Mouse (Mus musculus): Measurements from ENCODE around the gene Cavin3. TPM values are rescaled to one million over a fixed set of nuclear protein-coding genes. Genes with fewer than 3 reads are reported as not detected.

The Cavin3 gene
- polyA plus RNA-seq, 1 experiment = 95.1 TPM

GRCm38 (mm10) chr7:105514561-105514960 lies 32.5 kb upstream of the Cavin3 start:
- Histone ChIP-seq H3K27ac (ENCODE audit: insufficient read depth, low read length) (no peak overlapping the region), H3K4me1 (ENCODE audit: control insufficient read depth, insufficient read depth, low read length) (peaks cover 18% of the 10 kb centered on the region), H3K4me3 (ENCODE audit: insufficient read depth, low read length) (no peak overlapping the region)
- no peak for TF ChIP-seq POLR2A (IDR thresholded peaks at IDR 0.05; ENCODE audit: low read depth, low read length)
- TF ChIP-seq CTCF (IDR thresholded peaks at IDR 0.05; ENCODE audit: borderline replicate concordance, insufficient read depth, low read length) = no peak

- H3K4me1 ChIP-seq (ENCODE audit: control insufficient read depth, insufficient read depth, low read length) = peaks cover 13% of the 10 kb centered on the region
- TF ChIP-seq CTCF (IDR thresholded peaks at IDR 0.05; ENCODE audit: borderline replicate concordance, insufficient read depth, low read length) = no peak
- TF ChIP-seq POLR2A (IDR thresholded peaks at IDR 0.05; ENCODE audit: low read depth, low read length) = no peak
- H3K4me3 ChIP-seq (ENCODE audit: insufficient read depth, low read length) = no peak overlapping the region
- peak overlapping the region; percentile 22; the same call in 1 of the 2 replicates for H3K27ac ChIP-seq (ENCODE audit: insufficient read depth, low read length)
Measured at GRCm38 (mm10) chr7:105513845-105514291, 31.8 kb upstream of the Cavin3 start.

GRCm38 (mm10) chr7:105510143-105510542 lies 28.0 kb upstream of the Cavin3 start:
- no peak overlapping the region for H3K27ac ChIP-seq (ENCODE audit: insufficient read depth, low read length)
- TF ChIP-seq CTCF (IDR thresholded peaks at IDR 0.05; ENCODE audit: borderline replicate concordance, insufficient read depth, low read length) (no peak), POLR2A (IDR thresholded peaks at IDR 0.05; ENCODE audit: low read depth, low read length) (no peak)
- H3K4me1 ChIP-seq (ENCODE audit: control insufficient read depth, insufficient read depth, low read length) = peaks cover 21% of the 10 kb centered on the region
- H3K4me3 ChIP-seq (ENCODE audit: insufficient read depth, low read length) = no peak overlapping the region

- peaks cover 10% of the 10 kb centered on the region; the same call in 1 of the 2 replicates for H3K4me1 ChIP-seq (ENCODE audit: control insufficient read depth, insufficient read depth, low read length)
- no peak overlapping the region for H3K4me3 ChIP-seq (ENCODE audit: insufficient read depth, low read length)
- TF ChIP-seq CTCF (IDR thresholded peaks at IDR 0.05; ENCODE audit: borderline replicate concordance, insufficient read depth, low read length) (no peak), POLR2A (IDR thresholded peaks at IDR 0.05; ENCODE audit: low read depth, low read length) (no peak)
- H3K27ac ChIP-seq (ENCODE audit: insufficient read depth, low read length) = no peak overlapping the region
Measured at GRCm38 (mm10) chr7:105507257-105507656, 25.2 kb upstream of the Cavin3 start.

GRCm38 (mm10) chr7:105501984-105502383 lies 19.9 kb upstream of the Cavin3 start:
- H3K27ac ChIP-seq (ENCODE audit: insufficient read depth, low read length) = peak overlapping the region; percentile 61; the same call in 1 of the 2 replicates
- peaks cover 23% of the 10 kb centered on the region for H3K4me1 ChIP-seq (ENCODE audit: control insufficient read depth, insufficient read depth, low read length)
- H3K4me3 ChIP-seq (ENCODE audit: insufficient read depth, low read length) = no peak overlapping the region
- TF ChIP-seq POLR2A (IDR thresholded peaks at IDR 0.05; ENCODE audit: low read depth, low read length) = no peak
- no peak for TF ChIP-seq CTCF (IDR thresholded peaks at IDR 0.05; ENCODE audit: borderline replicate concordance, insufficient read depth, low read length)

GRCm38 (mm10) chr7:105499676-105500075 lies 17.6 kb upstream of the Cavin3 start:
- Histone ChIP-seq H3K4me1 (ENCODE audit: control insufficient read depth, insufficient read depth, low read length) (peaks cover 15% of the 10 kb centered on the region), H3K4me3 (ENCODE audit: insufficient read depth, low read length) (no peak overlapping the region), H3K27ac (ENCODE audit: insufficient read depth, low read length) (peak overlapping the region; percentile 37; the same call in 1 of the 2 replicates)
- no peak for TF ChIP-seq POLR2A (IDR thresholded peaks at IDR 0.05; ENCODE audit: low read depth, low read length)
- no peak for TF ChIP-seq CTCF (IDR thresholded peaks at IDR 0.05; ENCODE audit: borderline replicate concordance, insufficient read depth, low read length)

- no peak overlapping the region for H3K4me3 ChIP-seq (ENCODE audit: insufficient read depth, low read length)
- H3K4me1 ChIP-seq (ENCODE audit: control insufficient read depth, insufficient read depth, low read length) = peaks cover 15% of the 10 kb centered on the region
- TF ChIP-seq POLR2A (IDR thresholded peaks at IDR 0.05; ENCODE audit: low read depth, low read length) = no peak
- TF ChIP-seq CTCF (IDR thresholded peaks at IDR 0.05; ENCODE audit: borderline replicate concordance, insufficient read depth, low read length) = no peak
- H3K27ac ChIP-seq (ENCODE audit: insufficient read depth, low read length) = peak overlapping the region; percentile 37; the same call in 1 of the 2 replicates
Measured at GRCm38 (mm10) chr7:105498854-105499492, 16.9 kb upstream of the Cavin3 start.

GRCm38 (mm10) chr7:105497881-105498280 lies 15.8 kb upstream of the Cavin3 start:
- Histone ChIP-seq H3K4me3 (ENCODE audit: insufficient read depth, low read length) (no peak overlapping the region), H3K27ac (ENCODE audit: insufficient read depth, low read length) (no peak overlapping the region), H3K4me1 (ENCODE audit: control insufficient read depth, insufficient read depth, low read length) (peaks cover 15% of the 10 kb centered on the region)
- no peak for TF ChIP-seq CTCF (IDR thresholded peaks at IDR 0.05; ENCODE audit: borderline replicate concordance, insufficient read depth, low read length)
- no peak for TF ChIP-seq POLR2A (IDR thresholded peaks at IDR 0.05; ENCODE audit: low read depth, low read length)

- Histone ChIP-seq H3K4me1 (ENCODE audit: control insufficient read depth, insufficient read depth, low read length) (peaks cover 7% of the 10 kb centered on the region; the same call in 1 of the 2 replicates), H3K4me3 (ENCODE audit: insufficient read depth, low read length) (no peak overlapping the region), H3K27ac (ENCODE audit: insufficient read depth, low read length) (peak overlapping the region; percentile 69)
- TF ChIP-seq POLR2A (IDR thresholded peaks at IDR 0.05; ENCODE audit: low read depth, low read length) (no peak), CTCF (IDR thresholded peaks at IDR 0.05; ENCODE audit: borderline replicate concordance, insufficient read depth, low read length) (no peak)
Measured at GRCm38 (mm10) chr7:105487104-105487876, 5.2 kb upstream of the Cavin3 start.

GRCm38 (mm10) chr7:105485029-105485428 lies 2.9 kb upstream of the Cavin3 start:
- Histone ChIP-seq H3K27ac (ENCODE audit: insufficient read depth, low read length) (no peak overlapping the region), H3K4me1 (ENCODE audit: control insufficient read depth, insufficient read depth, low read length) (peaks cover 11% of the 10 kb centered on the region; the same call in 1 of the 2 replicates), H3K4me3 (ENCODE audit: insufficient read depth, low read length) (no peak overlapping the region)
- TF ChIP-seq POLR2A (IDR thresholded peaks at IDR 0.05; ENCODE audit: low read depth, low read length) (no peak), CTCF (IDR thresholded peaks at IDR 0.05; ENCODE audit: borderline replicate concordance, insufficient read depth, low read length) (no peak)

All from embryonic fibroblast, embryonic 13.5 days (primary cell).